Mouse (Mus musculus) thymus, adult 2 months (tissue): Measurements from ENCODE around the gene Capn15.

Experiments
- CTCF ChIP-seq: fragments of 200-500 bp; IDR thresholded peaks from 2 replicates; pipeline ENCODE4 v1.5.1; 2012; ENCODE audit warnings: mild to moderate bottlenecking, control low read depth, low read length, moderate library complexity, borderline replicate concordance; ENCODE audit not compliant: control insufficient read depth, poor library complexity, insufficient read depth; ENCODE audit errors: extremely low read depth
- POLR2A ChIP-seq: fragments of 200-500 bp; IDR thresholded peaks from 2 replicates; pipeline ENCODE4 v1.6.1; 2012; ENCODE audit warnings: mild to moderate bottlenecking, low read length, control low read depth, moderate library complexity; ENCODE audit not compliant: control insufficient read depth, poor library complexity, insufficient read depth; ENCODE audit errors: extremely low read depth

- TF ChIP-seq POLR2A = no peak
- TF ChIP-seq CTCF = no peak
Measured at GRCm38 (mm10) chr17:25958771-25959494, 26.7 kb downstream of the Capn15 start.
